Mouse (Mus musculus): Measurements from ENCODE around the gene Zfp503.

GRCm38 (mm10) chr14:22035900-22036299 lies 46.5 kb upstream of the Zfp503 start:
- no peak for TF ChIP-seq POLR2A (IDR thresholded peaks at IDR 0.05; ENCODE audit: borderline replicate concordance, low read depth, low read length)
- TF ChIP-seq CTCF (IDR thresholded peaks at IDR 0.05; ENCODE audit: low read depth, low read length) = no peak
